Mouse (Mus musculus): ENCODE results near the gene Krr1. TPM values are rescaled to one million over a fixed set of nuclear protein-coding genes. Genes with fewer than 3 reads are reported as not detected.

Gene Krr1
- total and polyA plus RNA-seq, 3 experiments, result 66.3 to 84.9 (median 67.2) TPM

DNA sequence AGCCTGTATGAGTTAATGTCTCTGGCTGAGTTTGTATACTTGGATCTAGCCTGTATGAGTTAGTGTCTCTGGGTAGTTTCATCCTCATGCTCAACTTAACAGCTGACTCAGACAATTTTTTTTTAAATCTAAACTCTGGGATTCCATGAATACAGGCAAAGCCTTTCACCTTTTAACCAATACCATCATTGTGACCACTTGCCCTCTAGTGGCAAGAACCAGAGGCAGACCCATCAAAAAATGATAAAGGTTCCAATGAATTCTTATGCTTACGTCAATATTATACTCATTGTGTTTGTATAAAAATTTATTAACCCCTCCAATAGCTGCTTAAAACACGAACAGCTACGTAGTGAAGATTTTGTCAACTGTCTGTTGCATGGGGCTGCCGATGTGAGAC is 6.1 kb upstream of the Krr1 start:
- H3K9ac ChIP-seq (ENCODE audit: control insufficient read depth, low read depth, low read length, poor library complexity, severe bottlenecking), result no peak overlapping the region
- TF ChIP-seq RAD21 (IDR thresholded peaks at IDR 0.05; ENCODE audit: low read depth, low read length), result peak; percentile 31
- TF ChIP-seq CTCF (IDR thresholded peaks at IDR 0.05 in 2 of 3, conservative IDR thresholded peaks at IDR 0.05 in 1 of 3; ENCODE audit: control insufficient read depth in 1 of 3, insufficient read depth in 1 of 3, low read depth in 2 of 3, low read length in 3 of 3, poor library complexity in 1 of 3, severe bottlenecking in 1 of 3), result peak in 2 of 3 experiments; percentile 21 to 43; a peak in 3 of 6 replicates
- peak; percentile 38; the same call in 1 of the 2 replicates for TF ChIP-seq SMC3 (IDR thresholded peaks at IDR 0.05; ENCODE audit: low read depth, low read length)
- TF ChIP-seq ZMIZ1 (IDR thresholded peaks at IDR 0.05; ENCODE audit: low read depth, low read length), result no peak
- no peak for TF ChIP-seq ZKSCAN1 (IDR thresholded peaks at IDR 0.05; ENCODE audit: low read depth, low read length)
- no peak for TF ChIP-seq TBP (IDR thresholded peaks at IDR 0.05; ENCODE audit: low read depth, low read length)
- TF ChIP-seq E2F4 (IDR thresholded peaks at IDR 0.05; ENCODE audit: borderline replicate concordance, low read depth, low read length), result no peak
- H3K9me3 ChIP-seq (replicated peaks; ENCODE audit: insufficient read depth, low read length), result no peaks in the 10 kb centered on the region
- H3K36me3 ChIP-seq (ENCODE audit: control insufficient read depth in 1 of 2, insufficient read depth in 2 of 2, low read length in 2 of 2), result no peaks in the 10 kb centered on the region
- H3K27ac ChIP-seq (ENCODE audit: control insufficient read depth, low read depth, low read length), result no peak overlapping the region
- H3K4me1 ChIP-seq (ENCODE audit: control insufficient read depth in 1 of 2, insufficient read depth in 2 of 2, low read length in 2 of 2), result peaks cover 0 to 4% of the 10 kb centered on the region in 2 experiments; a peak in 1 of 4 replicates
- no peak for DNase-seq (ENCODE audit: low read depth, low spot score)
- H3K27me3 ChIP-seq (ENCODE audit: control insufficient read depth in 1 of 2, insufficient read depth in 2 of 2, low read length in 2 of 2), result peaks cover 7 to 11% of the 10 kb centered on the region in 2 experiments; a peak in 3 of 4 replicates
- H3K79me2 ChIP-seq (ENCODE audit: control insufficient read depth, insufficient read depth, low read length, poor library complexity), result no peaks in the 10 kb centered on the region
- H3K4me3 ChIP-seq (ENCODE audit: control insufficient read depth in 1 of 2, insufficient read depth in 1 of 2, low read depth in 2 of 2, low read length in 2 of 2), result no peak overlapping the region

DNA sequence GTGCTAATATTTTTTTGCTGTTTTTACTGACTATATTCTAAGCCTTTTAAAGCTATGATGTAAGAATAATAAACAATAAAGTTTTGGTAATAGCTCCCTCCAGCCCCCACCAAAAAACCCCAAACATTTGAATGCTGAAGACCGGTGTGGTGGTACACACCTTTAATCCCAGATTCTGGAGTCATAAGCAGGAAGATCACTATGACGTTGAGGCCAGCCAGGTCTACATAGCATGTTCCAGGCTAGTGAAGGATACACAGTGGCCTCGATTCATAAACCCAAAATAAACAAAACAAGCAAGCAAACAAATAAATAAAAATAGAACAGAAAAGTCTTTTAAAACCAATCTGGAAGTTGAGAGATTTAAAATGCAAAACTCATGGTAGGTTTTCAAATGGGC is 535 bp upstream of the Krr1 start:
- Histone ChIP-seq H3K9ac (ENCODE audit: control insufficient read depth, low read depth, low read length, poor library complexity, severe bottlenecking) (no peak overlapping the region; the same call in 1 of the 2 replicates), H3K79me2 (ENCODE audit: control insufficient read depth, insufficient read depth, low read length, poor library complexity) (peaks cover 33% of the 10 kb centered on the region), H3K4me3 (ENCODE audit: control insufficient read depth in 1 of 2, insufficient read depth in 1 of 2, low read depth in 2 of 2, low read length in 2 of 2) (no peak overlapping the region), H3K9me3 (replicated peaks; ENCODE audit: insufficient read depth, low read length) (no peaks in the 10 kb centered on the region), H3K36me3 (ENCODE audit: control insufficient read depth in 1 of 2, insufficient read depth in 2 of 2, low read length in 2 of 2) (peaks cover 0 to 4% of the 10 kb centered on the region in 2 experiments; a peak in 3 of 4 replicates), H3K27me3 (ENCODE audit: control insufficient read depth in 1 of 2, insufficient read depth in 2 of 2, low read length in 2 of 2) (peaks cover 3 to 8% of the 10 kb centered on the region in 2 experiments; a peak in 3 of 4 replicates), H3K27ac (ENCODE audit: control insufficient read depth, low read depth, low read length) (no peak overlapping the region), H3K4me1 (ENCODE audit: control insufficient read depth in 1 of 2, insufficient read depth in 2 of 2, low read length in 2 of 2) (peaks cover 0 to 2% of the 10 kb centered on the region in 2 experiments; a peak in 2 of 4 replicates)
- DNase-seq (ENCODE audit: low read depth, low spot score), result no peak
- TF ChIP-seq CHD1 (IDR thresholded peaks at IDR 0.05; ENCODE audit: low read depth, low read length) (no peak), TBP (IDR thresholded peaks at IDR 0.05; ENCODE audit: low read depth, low read length) (no peak), ELF1 (IDR thresholded peaks at IDR 0.05; ENCODE audit: low read depth, low read length) (no peak), KAT2A (conservative IDR thresholded peaks at IDR 0.05; ENCODE audit: low read depth, low read length) (no peak), ZMIZ1 (IDR thresholded peaks at IDR 0.05; ENCODE audit: low read depth, low read length) (no peak), E2F4 (IDR thresholded peaks at IDR 0.05; ENCODE audit: borderline replicate concordance, low read depth, low read length) (no peak), ZNF384 (IDR thresholded peaks at IDR 0.05; ENCODE audit: low read depth, low read length) (no peak), GATA1 (IDR thresholded peaks at IDR 0.05; ENCODE audit: low read depth, low read length) (no peak), GABPA (IDR thresholded peaks at IDR 0.05; ENCODE audit: low read depth, low read length) (no peak), BHLHE40 (IDR thresholded peaks at IDR 0.05; ENCODE audit: borderline replicate concordance, low read depth, low read length) (no peak), SIN3A (IDR thresholded peaks at IDR 0.05; ENCODE audit: low read length) (no peak), UBTF (IDR thresholded peaks at IDR 0.05; ENCODE audit: borderline replicate concordance, insufficient read depth, low read depth, low read length) (no peak), TAL1 (IDR thresholded peaks at IDR 0.05; ENCODE audit: low read length) (no peak), ZC3H11A (IDR thresholded peaks at IDR 0.05; ENCODE audit: low read depth, low read length) (no peak), SMC3 (IDR thresholded peaks at IDR 0.05; ENCODE audit: low read depth, low read length) (no peak), POLR2AphosphoS2 (IDR thresholded peaks at IDR 0.05; ENCODE audit: low read length) (no peak)
